Mouse (Mus musculus) E14TG2a.4 (cell line): ENCODE measurements around the gene Nat8f1.

Source experiments
- CTCF ChIP-seq: conservative IDR thresholded peaks from 2 replicates; pipeline ENCODE4 v1.5.1; 2014; ENCODE audit warnings: low read length
- NANOG ChIP-seq: IDR thresholded peaks from 2 replicates; pipeline ENCODE4 v1.6.1; 2014; ENCODE audit warnings: borderline replicate concordance, low read length, mixed read lengths
- POU5F1 ChIP-seq: IDR thresholded peaks from 2 replicates; pipeline ENCODE4 v1.6.1; 2014; ENCODE audit warnings: low read length, borderline replicate concordance

GRCm38 (mm10) chr6:85934047-85934446, 18.6 kb upstream of the Nat8f1 start:
- TF ChIP-seq CTCF, result no peak
- TF ChIP-seq NANOG, result no peak
- TF ChIP-seq POU5F1, result no peak
